Mouse (Mus musculus) lung, adult 2 months (tissue): ENCODE measurements at regions not wholly inside any gene's neighbourhood (a gene's known extent, or its start where the extent isn't known, plus 50 kb on each side); places are given as distances from the start of the nearest gene placed in this dataset.

Experiments used
- CTCF ChIP-seq: fragments of 200-500 bp; IDR thresholded peaks from 2 replicates; pipeline ENCODE4 v1.5.1; 2011; ENCODE audit warnings: mild to moderate bottlenecking, low read length, control low read depth; ENCODE audit not compliant: insufficient read depth
- POLR2A ChIP-seq: fragments of 200-500 bp; IDR thresholded peaks from 2 replicates; pipeline ENCODE4 v1.6.1; 2011; ENCODE audit warnings: low read depth, mild to moderate bottlenecking, control low read depth, low read length, borderline replicate concordance; ENCODE audit errors: extremely low read depth

DNA sequence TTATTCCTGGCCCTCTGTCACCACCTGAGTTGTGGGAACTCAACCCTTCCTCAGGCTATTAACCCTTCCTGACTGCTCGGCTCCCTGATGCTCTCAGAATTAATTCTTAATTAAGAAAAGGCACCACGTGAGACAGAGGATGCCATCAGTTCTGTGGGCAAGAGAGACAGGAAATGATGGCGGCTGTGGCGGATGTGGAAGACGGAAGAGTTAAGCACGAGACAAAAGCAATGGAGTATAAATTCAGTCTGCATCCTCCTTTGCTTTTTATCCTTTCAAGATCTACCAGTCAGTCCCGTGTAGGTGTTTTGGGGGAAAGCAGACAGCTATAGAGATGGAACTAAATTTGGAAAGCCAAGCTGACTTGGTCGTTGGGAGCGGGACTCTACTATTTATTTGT, 146.5 kb upstream of the Rap1b start:
- TF ChIP-seq POLR2A: no peak
- no peak for TF ChIP-seq CTCF
